Mouse (Mus musculus) ES-Bruce4 (cell line): ENCODE results near the gene Irf2. TPM values are rescaled to one million over a fixed set of nuclear protein-coding genes. Genes with fewer than 3 reads are reported as not detected.

ENCODE experiments used
- H3K27ac ChIP-seq: 2 replicates; pipeline ENCODE4 v1.5.1; 2012; ENCODE audit warnings: low read length, inconsistent platforms; ENCODE audit not compliant: insufficient read depth
- H3K27me3 ChIP-seq: 2 replicates; pipeline ENCODE4 v1.6.1; 2012; ENCODE audit warnings: mild to moderate bottlenecking, low read length, inconsistent platforms; ENCODE audit not compliant: control insufficient read depth, poor library complexity, insufficient read depth, severe bottlenecking
- H3K36me3 ChIP-seq: 2 replicates; pipeline ENCODE4 v1.6.1; 2012; ENCODE audit warnings: inconsistent platforms, mild to moderate bottlenecking, low read length, moderate library complexity; ENCODE audit not compliant: control insufficient read depth, poor library complexity, insufficient read depth, severe bottlenecking
- H3K4me1 ChIP-seq: one replicate; pipeline ENCODE4 v1.8.1; 2011; ENCODE audit warnings: low read length; ENCODE audit not compliant: control insufficient read depth, insufficient read depth
- H3K4me3 ChIP-seq: 2 replicates; pipeline ENCODE4 v1.5.1; 2011; ENCODE audit warnings: low read depth, mild to moderate bottlenecking, low read length
- H3K9ac ChIP-seq: 2 replicates; pipeline ENCODE4 v1.6.1; 2012; ENCODE audit warnings: low read depth, mild to moderate bottlenecking, inconsistent platforms; ENCODE audit not compliant: poor library complexity, severe bottlenecking
- H3K9me3 ChIP-seq: replicated peaks from 2 replicates; pipeline ENCODE4 v1.6.1; 2012; ENCODE audit warnings: mild to moderate bottlenecking, low read length, inconsistent platforms; ENCODE audit not compliant: control insufficient read depth, poor library complexity, insufficient read depth, severe bottlenecking
- CTCF ChIP-seq: IDR thresholded peaks from one replicate; pipeline ENCODE4 v1.8.1; 2011; ENCODE audit warnings: low read depth, low read length
- EP300 ChIP-seq: IDR thresholded peaks from 2 replicates; pipeline ENCODE4 v1.6.1; 2011; ENCODE audit warnings: low read depth, low read length; ENCODE audit not compliant: insufficient read depth
- POLR2A ChIP-seq: IDR thresholded peaks from one replicate; pipeline ENCODE4 v1.8.1; 2011; ENCODE audit warnings: low read length; ENCODE audit not compliant: insufficient read depth
- polyA plus RNA-seq: library from polyadenylated mRNA; stranded (reverse); fragments of >200 nt; gene quantifications from 2 replicates; pipeline ENCODE4 v1.2.4, GENCODE M21; 2011; ENCODE audit warnings: low read depth; ENCODE audit not compliant: missing spikeins, insufficient read depth, insufficient read length

Irf2 gene
- polyA plus RNA-seq, 1 experiment, result 17.6 TPM

GRCm38 (mm10) chr8:46747311-46747980 lies 7.9 kb downstream of the Irf2 start:
- Histone ChIP-seq H3K36me3 (no peaks in the 10 kb centered on the region), H3K4me1 (no peaks in the 10 kb centered on the region), H3K9ac (no peak overlapping the region), H3K9me3 (no peaks in the 10 kb centered on the region), H3K27me3 (peaks cover 5% of the 10 kb centered on the region), H3K27ac (no peak overlapping the region), H3K4me3 (no peak overlapping the region)
- no peak for TF ChIP-seq EP300
- TF ChIP-seq POLR2A, result no peak
- no peak for TF ChIP-seq CTCF

- TF ChIP-seq EP300 (no peak), POLR2A (no peak), CTCF (no peak)
- H3K9ac ChIP-seq, result no peak overlapping the region
- no peak overlapping the region for H3K27ac ChIP-seq
- H3K4me1 ChIP-seq, result no peaks in the 10 kb centered on the region
- no peaks in the 10 kb centered on the region for H3K27me3 ChIP-seq
- no peaks in the 10 kb centered on the region for H3K36me3 ChIP-seq
- no peak overlapping the region for H3K4me3 ChIP-seq
- H3K9me3 ChIP-seq, result no peaks in the 10 kb centered on the region
Measured at GRCm38 (mm10) chr8:46750000-46750399, 10.5 kb downstream of the Irf2 start.

- Histone ChIP-seq H3K4me3 (no peak overlapping the region), H3K36me3 (no peaks in the 10 kb centered on the region), H3K9me3 (no peaks in the 10 kb centered on the region), H3K27ac (no peak overlapping the region), H3K27me3 (no peaks in the 10 kb centered on the region), H3K9ac (no peak overlapping the region), H3K4me1 (no peaks in the 10 kb centered on the region)
- TF ChIP-seq POLR2A (no peak), CTCF (no peak), EP300 (no peak)
Measured at GRCm38 (mm10) chr8:46750566-46750965, 11.0 kb downstream of the Irf2 start.

GRCm38 (mm10) chr8:46751151-46751550 lies 11.6 kb downstream of the Irf2 start:
- no peaks in the 10 kb centered on the region for H3K27me3 ChIP-seq
- no peak overlapping the region for H3K4me3 ChIP-seq
- TF ChIP-seq CTCF (no peak), EP300 (no peak), POLR2A (no peak)
- H3K36me3 ChIP-seq, result no peaks in the 10 kb centered on the region
- H3K4me1 ChIP-seq, result no peaks in the 10 kb centered on the region
- H3K9ac ChIP-seq, result no peak overlapping the region
- no peaks in the 10 kb centered on the region for H3K9me3 ChIP-seq
- no peak overlapping the region for H3K27ac ChIP-seq

GRCm38 (mm10) chr8:46752986-46753385 lies 13.5 kb downstream of the Irf2 start:
- H3K4me3 ChIP-seq, result no peak overlapping the region
- no peaks in the 10 kb centered on the region for H3K4me1 ChIP-seq
- no peaks in the 10 kb centered on the region for H3K9me3 ChIP-seq
- no peak overlapping the region for H3K27ac ChIP-seq
- no peaks in the 10 kb centered on the region for H3K27me3 ChIP-seq
- TF ChIP-seq EP300, result no peak
- TF ChIP-seq CTCF, result no peak
- TF ChIP-seq POLR2A, result no peak
- H3K9ac ChIP-seq, result no peak overlapping the region
- no peaks in the 10 kb centered on the region for H3K36me3 ChIP-seq

GRCm38 (mm10) chr8:46754355-46754754 lies 14.8 kb downstream of the Irf2 start:
- Histone ChIP-seq H3K9me3 (no peaks in the 10 kb centered on the region), H3K27me3 (no peaks in the 10 kb centered on the region), H3K36me3 (no peaks in the 10 kb centered on the region), H3K9ac (no peak overlapping the region), H3K27ac (no peak overlapping the region), H3K4me1 (no peaks in the 10 kb centered on the region), H3K4me3 (no peak overlapping the region)
- TF ChIP-seq POLR2A (no peak), CTCF (no peak), EP300 (no peak)
